Mouse (Mus musculus) G1E-ER4 (cell line): ENCODE data around the gene Hmcn1. TPM values are rescaled to one million over a fixed set of nuclear protein-coding genes. Genes with fewer than 3 reads are reported as not detected.

Experiments
- GATA1 ChIP-seq: IDR thresholded peaks from one replicate; pipeline ENCODE4 v1.8.0; 2012; ENCODE audit warnings: low read length, inconsistent platforms
- polyA plus RNA-seq: library from polyadenylated mRNA; stranded (reverse); fragments of >175 nt; gene quantifications from 2 replicates; pipeline ENCODE4 v1.2.3, GENCODE M21; 2012

Gene Hmcn1
- polyA plus RNA-seq, 1 experiment, result not detected

DNA sequence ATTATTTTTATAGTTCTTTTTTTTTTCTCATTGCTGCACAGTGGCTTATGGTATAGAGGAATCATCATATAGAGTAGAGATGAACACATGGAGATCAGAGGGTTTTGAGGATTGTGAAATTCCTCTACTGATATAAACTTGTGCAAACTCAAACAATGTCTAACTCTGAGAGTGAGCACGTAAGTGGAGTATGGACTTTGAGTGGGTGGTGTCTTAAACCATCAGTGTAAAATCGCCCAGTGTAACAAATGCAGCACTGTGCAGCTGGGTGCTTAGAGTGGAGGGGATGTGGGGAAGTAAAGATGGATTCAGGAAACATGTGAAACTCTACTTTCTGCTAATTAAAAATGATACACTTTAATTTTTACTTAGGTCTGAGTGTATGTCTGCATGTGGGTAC lies 408.8 kb downstream of the Hmcn1 start:
- no peak for TF ChIP-seq GATA1

- TF ChIP-seq GATA1, result no peak
These were observed 409.5 kb downstream of the Hmcn1 start for GRCm38 (mm10) chr1:150583734-150584133.

GRCm38 (mm10) chr1:150580561-150580960 lies 412.7 kb downstream of the Hmcn1 start:
- TF ChIP-seq GATA1, result no peak

DNA sequence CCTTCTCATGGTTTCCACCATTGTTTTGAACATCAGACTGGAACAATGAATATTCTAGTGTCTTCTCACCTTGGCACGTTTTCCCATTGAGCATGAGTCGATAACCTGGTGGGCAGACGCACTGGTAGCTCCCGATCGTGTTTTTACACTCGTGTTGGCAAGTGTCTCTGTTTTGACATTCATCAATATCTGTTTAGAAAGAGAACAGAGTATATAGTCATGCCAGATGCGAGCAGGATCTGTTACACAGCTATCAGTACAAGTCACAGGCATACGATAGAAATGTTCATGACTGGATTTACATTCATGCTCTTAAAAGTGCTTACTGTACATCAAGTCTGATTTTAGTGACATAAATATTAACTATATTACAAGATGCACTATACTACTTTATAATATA lies 419.8 kb downstream of the Hmcn1 start:
- no peak for TF ChIP-seq GATA1

DNA sequence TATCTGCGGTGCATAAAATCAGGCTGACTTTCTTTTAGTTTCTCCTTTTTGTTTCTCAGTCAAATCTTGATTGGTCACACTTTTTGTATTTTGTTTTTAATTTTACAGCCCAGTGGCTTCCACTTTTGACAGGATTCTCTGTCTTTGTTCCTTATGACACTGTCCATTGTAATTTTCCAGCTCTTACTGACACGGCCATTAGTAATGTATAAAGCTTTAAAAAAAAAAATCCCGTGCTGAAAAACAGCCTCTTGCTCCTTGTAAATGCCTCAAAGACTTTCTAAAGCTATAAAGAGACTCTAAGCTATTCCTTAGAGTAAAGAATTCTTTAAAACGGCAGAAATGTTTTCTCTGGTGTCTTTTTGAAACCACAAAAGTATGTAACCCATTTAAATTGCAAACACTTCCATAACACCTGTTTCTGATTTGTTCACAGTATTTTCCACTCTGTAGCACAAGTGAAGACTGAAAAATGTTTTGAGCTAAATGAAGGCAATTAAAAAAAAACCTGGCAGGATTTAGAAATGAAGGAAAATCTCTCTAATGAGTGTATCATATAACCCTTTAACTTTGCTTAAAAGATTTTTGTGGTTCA lies 422.6 kb downstream of the Hmcn1 start:
- no peak for TF ChIP-seq GATA1

DNA sequence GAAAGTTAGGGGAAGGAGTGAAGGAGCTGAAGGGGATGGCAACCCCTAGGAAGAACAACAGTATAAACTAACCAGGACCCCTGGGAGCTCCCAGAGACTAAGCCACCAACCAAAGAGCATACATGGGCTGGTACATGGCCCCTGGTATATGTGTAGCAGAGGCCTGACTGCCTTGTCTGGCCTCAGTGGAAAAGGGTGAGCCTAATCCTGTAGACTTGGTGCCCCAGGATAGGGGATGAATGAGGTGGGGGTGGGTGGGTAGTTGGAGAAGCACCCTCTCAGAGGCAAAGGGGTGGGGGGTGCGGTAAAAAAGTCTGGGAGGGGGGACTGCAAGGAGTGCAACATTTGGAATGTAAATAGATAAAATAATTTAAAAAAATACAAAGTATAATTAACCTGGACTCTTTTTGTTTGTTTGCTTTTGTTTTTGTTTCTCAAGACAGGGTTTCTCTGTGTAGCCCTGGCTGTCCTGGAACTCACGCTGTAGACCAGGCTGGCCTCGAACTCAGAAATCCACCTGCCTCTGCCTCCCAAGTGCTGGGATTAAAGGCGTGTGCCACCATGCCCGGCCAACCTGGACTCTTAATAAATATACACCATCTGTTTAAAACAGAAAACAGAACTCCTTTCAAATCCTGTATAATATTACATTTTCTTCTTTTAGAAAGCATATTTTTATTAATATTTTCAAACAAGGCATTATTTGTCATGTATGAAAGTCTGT lies 423.3 kb downstream of the Hmcn1 start:
- no peak for TF ChIP-seq GATA1

GRCm38 (mm10) chr1:150566287-150566686 lies 426.9 kb downstream of the Hmcn1 start:
- no peak for TF ChIP-seq GATA1

GRCm38 (mm10) chr1:150556621-150557020 lies 436.6 kb downstream of the Hmcn1 start:
- TF ChIP-seq GATA1, result no peak

GRCm38 (mm10) chr1:150551390-150551789 lies 441.8 kb downstream of the Hmcn1 start:
- TF ChIP-seq GATA1, result no peak

DNA sequence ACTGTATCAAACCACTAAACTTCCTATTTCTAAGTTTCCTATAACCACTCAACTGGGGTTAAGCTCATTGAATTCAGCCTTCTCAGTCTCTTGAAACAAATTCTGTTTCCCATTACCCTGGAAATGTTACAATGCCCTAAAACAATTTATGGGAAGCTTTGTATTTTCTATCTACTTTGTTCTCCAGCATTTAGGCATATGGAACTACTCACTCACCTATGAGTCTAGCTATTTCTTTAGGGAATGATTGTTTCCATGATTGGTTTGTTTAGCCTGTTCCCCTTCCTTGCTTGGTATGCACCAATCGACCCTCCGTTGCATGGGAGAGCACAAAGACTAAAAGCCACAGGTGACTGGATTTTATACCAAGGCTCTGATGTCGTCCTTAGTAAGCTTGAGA lies 446.8 kb downstream of the Hmcn1 start:
- no peak for TF ChIP-seq GATA1

DNA sequence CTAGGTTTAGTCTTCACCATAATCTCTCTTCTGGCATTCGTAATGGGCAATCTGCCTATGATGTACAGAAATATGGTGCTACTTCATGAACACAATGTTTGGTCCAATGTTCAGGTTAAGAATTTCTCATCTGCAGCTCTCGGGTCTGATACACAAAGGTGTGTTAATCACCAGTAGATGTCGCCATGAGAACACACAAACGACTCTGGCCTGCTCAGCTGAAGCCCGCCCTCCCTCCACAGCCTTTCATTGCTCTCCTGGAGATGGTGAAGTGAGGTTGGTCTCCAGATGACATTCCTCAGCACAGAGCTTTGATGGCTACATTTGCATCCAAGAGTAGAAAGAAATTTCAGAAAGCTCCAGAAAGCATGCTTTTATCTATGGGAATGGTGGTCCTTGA lies 453.0 kb downstream of the Hmcn1 start:
- no peak for TF ChIP-seq GATA1

- TF ChIP-seq GATA1, result no peak
These were observed 455.7 kb downstream of the Hmcn1 start for GRCm38 (mm10) chr1:150537410-150538128.

DNA sequence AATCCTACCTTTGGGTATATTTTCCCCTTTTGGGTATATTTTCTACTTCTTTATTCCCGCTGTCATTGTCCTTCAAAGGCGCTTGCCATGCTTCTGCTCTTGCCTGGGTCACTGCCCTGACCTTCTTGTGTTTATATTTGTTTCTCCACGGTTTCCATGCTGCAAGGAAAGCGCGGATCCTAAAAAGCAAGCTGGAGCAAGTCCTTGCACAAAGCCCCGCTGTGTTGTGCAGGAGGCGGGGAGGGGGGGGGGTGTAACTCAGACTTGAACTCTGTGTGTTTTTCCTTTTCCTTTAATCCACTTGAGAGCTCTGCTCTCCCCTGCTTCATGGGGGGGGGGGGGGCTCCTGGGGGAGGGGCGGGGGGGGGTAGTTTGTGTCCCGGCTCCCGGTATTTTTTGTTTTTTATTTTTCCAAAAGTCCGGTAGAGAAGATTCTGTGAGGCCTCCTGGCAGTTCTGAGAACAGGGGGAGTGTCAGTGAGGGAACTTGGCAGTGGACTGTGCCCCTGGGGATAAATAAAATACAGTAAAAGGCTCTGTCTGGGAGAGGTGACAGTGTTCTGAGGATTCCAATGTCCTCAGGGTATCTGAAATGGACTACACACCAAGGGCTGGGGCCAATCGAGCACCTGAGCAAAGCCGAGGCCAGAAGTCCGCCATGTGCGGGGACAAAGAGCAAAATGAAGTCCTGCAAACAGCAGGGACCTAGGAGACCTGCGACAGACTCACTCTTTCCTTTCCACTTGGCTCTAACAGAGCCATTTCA lies 457.3 kb downstream of the Hmcn1 start:
- TF ChIP-seq GATA1, result no peak

- TF ChIP-seq GATA1, result no peak
These were observed 458.6 kb downstream of the Hmcn1 start for GRCm38 (mm10) chr1:150534587-150534986.

GRCm38 (mm10) chr1:150513041-150513440 lies 480.2 kb downstream of the Hmcn1 start:
- no peak for TF ChIP-seq GATA1

Other genes with a start within 250 kb of the Hmcn1 start
- gene Gm47985, start 189.1 kb upstream of the Hmcn1 start, polyA plus RNA-seq, result 0.32 and 0.96 TPM in 2 replicates
- 0.10 and 0.59 TPM in 2 replicates for gene Gm8947, start 198.9 kb upstream of the Hmcn1 start, polyA plus RNA-seq
- 2.7 and 3.0 TPM in 2 replicates for gene Gm47995, start 205.0 kb upstream of the Hmcn1 start, polyA plus RNA-seq
- 0.98 and 1.1 TPM in 2 replicates for gene 3110040M04Rik, start 210.7 kb upstream of the Hmcn1 start, polyA plus RNA-seq
- 0.36 TPM in 2 replicates for gene Gm47996, start 216.7 kb upstream of the Hmcn1 start, polyA plus RNA-seq